Mouse (Mus musculus) ES-Bruce4 (cell line): ENCODE results near the gene Sdhc.

ENCODE experiments used
- CTCF ChIP-seq: IDR thresholded peaks from one replicate; pipeline ENCODE4 v1.8.1; 2011; ENCODE audit warnings: low read depth, low read length
- EP300 ChIP-seq: IDR thresholded peaks from 2 replicates; pipeline ENCODE4 v1.6.1; 2011; ENCODE audit warnings: low read depth, low read length; ENCODE audit not compliant: insufficient read depth
- POLR2A ChIP-seq: IDR thresholded peaks from one replicate; pipeline ENCODE4 v1.8.1; 2011; ENCODE audit warnings: low read length; ENCODE audit not compliant: insufficient read depth

GRCm38 (mm10) chr1:171094424-171094823 lies 56.0 kb downstream of the Sdhc start:
- TF ChIP-seq CTCF (no peak), POLR2A (no peak), EP300 (no peak)
